Mouse (Mus musculus) stomach, postnatal 0 days (tissue): ENCODE results near the gene Wnt1.

Experiments
- CTCF ChIP-seq: IDR thresholded peaks from 2 replicates; pipeline ENCODE4 v1.5.1; 2016; ENCODE audit warnings: antibody characterized with exemption, low read depth, mild to moderate bottlenecking, moderate library complexity
- EP300 ChIP-seq: optimal IDR thresholded peaks from 2 replicates; pipeline ENCODE3; 2016; ENCODE audit warnings: antibody characterized with exemption

GRCm38 (mm10) chr15:98780573-98780972 lies 9.1 kb upstream of the Wnt1 start:
- TF ChIP-seq EP300, result no peak
- TF ChIP-seq CTCF, result peak; percentile 49
